Mouse (Mus musculus): ENCODE measurements around the gene Tspan2. TPM values are rescaled to one million over a fixed set of nuclear protein-coding genes. Genes with fewer than 3 reads are reported as not detected.

The Tspan2 gene
- polyA plus RNA-seq, 2 experiments from 2014 or later, result 0.70 to 1.3 TPM

DNA sequence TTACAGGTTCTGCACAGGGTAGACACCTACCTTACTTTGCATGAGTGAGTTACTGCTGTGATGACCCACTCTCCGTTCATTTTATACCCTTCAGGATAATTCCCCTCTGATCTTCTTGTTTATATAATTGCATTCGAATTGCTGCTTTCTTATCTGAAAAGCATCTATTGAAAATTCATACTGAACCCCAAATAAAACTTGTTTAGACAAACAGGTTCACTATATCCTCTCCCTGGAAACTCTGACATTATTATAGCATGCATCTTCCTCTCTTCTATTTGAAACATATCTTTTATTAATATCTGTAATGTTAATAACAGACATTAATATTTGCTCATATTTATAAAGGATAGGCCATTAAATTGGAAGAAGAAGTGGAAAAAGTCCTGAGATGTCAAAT, 48.3 kb downstream of the Tspan2 start, which contains the start of gene Tshb:
Gene Tshb, minus strand, starts transcription at position 101 of the 400 bp plus-strand sequence.
- ATAC-seq, result no peak

DNA sequence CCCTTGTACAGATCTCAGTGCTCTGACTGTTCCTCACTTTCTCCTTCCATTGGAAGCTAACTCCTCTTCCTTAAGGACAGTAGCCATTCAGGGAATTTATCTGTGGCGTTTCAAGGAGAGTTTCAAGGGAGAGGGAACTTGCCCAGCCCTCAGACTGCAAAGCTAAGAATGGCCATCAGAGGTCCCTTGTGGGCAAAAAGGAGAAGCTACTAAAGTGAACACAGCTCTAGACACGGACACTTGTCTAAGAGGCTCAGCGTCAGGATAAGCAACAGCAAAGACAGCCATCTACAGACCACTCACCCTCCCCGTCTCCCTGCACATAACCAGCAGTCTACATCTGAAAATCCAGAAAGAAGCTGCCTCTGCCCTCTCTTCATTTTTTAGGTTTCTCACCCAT, 53.0 kb downstream of the Tspan2 start:
- no peak for ATAC-seq

DNA sequence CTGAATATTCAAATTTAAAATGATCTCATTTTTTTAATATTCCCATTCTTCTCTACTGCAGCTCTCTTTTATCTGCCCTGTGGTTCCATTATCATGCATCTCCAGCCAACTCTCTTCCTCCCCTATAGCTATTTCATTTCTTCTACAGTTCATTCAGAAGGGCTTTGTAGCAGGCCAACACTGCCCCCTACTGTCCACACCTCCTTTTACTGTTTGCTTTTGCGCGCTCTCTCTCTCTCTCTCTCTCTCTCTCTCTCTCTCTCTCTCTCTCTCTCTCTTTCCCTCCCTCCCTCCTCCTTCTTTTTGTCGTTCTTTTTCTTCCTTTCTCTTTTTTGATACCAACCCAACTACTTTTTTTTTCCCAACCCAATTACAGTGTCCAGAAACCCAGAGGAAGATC, 69.6 kb downstream of the Tspan2 start:
- peak; percentile 87 for ATAC-seq

DNA sequence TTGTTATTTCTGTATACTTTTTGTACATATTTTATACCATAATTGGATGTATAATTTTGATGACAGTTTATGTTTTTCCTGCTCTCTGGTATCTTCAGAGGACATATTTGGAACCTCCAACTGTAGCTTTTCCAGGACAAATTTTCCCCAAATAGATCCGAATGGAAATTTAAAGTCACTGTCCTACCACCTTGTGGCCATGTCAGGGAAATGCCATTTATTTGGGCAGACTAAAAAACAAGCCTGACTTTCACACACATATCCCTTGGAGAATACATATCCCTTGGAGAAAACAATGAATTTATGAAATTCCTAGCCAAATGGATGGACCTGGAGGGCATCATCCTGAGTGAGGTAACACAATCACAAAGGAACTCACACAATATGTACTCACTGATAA, 108.1 kb downstream of the Tspan2 start:
- no peak for ATAC-seq

DNA sequence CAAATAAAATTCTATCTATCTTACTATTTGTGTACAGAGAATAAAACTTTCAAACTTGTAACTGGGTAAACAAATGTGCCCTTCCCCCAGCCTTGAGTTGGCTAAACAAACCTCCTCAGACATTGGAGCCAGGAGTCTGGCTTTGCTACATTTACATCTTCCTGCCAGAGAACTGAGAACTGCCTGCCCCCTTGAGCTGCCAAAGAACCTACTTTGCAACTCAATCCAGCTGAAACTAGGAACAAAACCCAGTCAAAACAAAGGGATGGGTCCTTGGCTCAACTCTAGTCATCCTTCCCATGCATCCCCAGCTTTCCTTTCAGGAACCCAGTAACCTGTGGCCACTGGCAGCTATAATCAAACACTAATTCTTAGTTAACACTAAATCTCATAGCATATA, 114.3 kb downstream of the Tspan2 start:
- ATAC-seq, result no peak

Other genes starting within 250 kb of the Tspan2 start
- gene Tshb, start 48.2 kb downstream of the Tspan2 start, polyA plus RNA-seq (2017; shearing (Covaris generic)), result not detected
- not detected for gene Sycp1, start 201.6 kb downstream of the Tspan2 start, polyA plus RNA-seq (2017; shearing (Covaris generic))
- gene Nr1h5, start 229.6 kb downstream of the Tspan2 start, polyA plus RNA-seq (2017; shearing (Covaris generic)), result not detected

All from CD4-positive, CD25-positive, alpha-beta regulatory T cell, adult 4 months (primary cell).